Mouse (Mus musculus) lung, adult 2 months (tissue): ENCODE results near the gene Ncoa3. TPM values are rescaled to one million over a fixed set of nuclear protein-coding genes. Genes with fewer than 3 reads are reported as not detected.

Experiments
- DNase-seq: peaks from one replicate; pipeline ENCODE4 v3.0.0; 2022
- H3K4me1 ChIP-seq: fragments of 200-500 bp; 2 replicates; pipeline ENCODE4 v1.6.1; 2011; ENCODE audit warnings: low read length; ENCODE audit not compliant: control insufficient read depth, insufficient read depth
- H3K4me3 ChIP-seq: fragments of 200-500 bp; replicated peaks from 2 replicates; pipeline ENCODE3; 2011; ENCODE audit warnings: low read depth, mild to moderate bottlenecking, control low read depth, low read length; ENCODE audit errors: extremely low read depth
- CTCF ChIP-seq: fragments of 200-500 bp; IDR thresholded peaks from 2 replicates; pipeline ENCODE4 v1.5.1; 2011; ENCODE audit warnings: mild to moderate bottlenecking, low read length, control low read depth; ENCODE audit not compliant: insufficient read depth
- POLR2A ChIP-seq: fragments of 200-500 bp; IDR thresholded peaks from 2 replicates; pipeline ENCODE4 v1.6.1; 2011; ENCODE audit warnings: low read depth, mild to moderate bottlenecking, control low read depth, low read length, borderline replicate concordance; ENCODE audit errors: extremely low read depth
- WGBS: fragments of 180-500 bp; shearing (Covaris S2); methylation state at CpG from one replicate; pipeline ENCODE4 v1.1.7; 2018; 5-methylcytosine and 5-hydroxymethylcytosine counted together
- polyA plus RNA-seq: library from polyadenylated mRNA; depleted of rRNA; stranded (reverse); fragments of >200 nt; gene quantifications from 2 replicates; pipeline ENCODE4 v1.2.3, GENCODE M21; 2012

The Ncoa3 gene
- polyA plus RNA-seq, 1 experiment: 35.3 TPM

DNA sequence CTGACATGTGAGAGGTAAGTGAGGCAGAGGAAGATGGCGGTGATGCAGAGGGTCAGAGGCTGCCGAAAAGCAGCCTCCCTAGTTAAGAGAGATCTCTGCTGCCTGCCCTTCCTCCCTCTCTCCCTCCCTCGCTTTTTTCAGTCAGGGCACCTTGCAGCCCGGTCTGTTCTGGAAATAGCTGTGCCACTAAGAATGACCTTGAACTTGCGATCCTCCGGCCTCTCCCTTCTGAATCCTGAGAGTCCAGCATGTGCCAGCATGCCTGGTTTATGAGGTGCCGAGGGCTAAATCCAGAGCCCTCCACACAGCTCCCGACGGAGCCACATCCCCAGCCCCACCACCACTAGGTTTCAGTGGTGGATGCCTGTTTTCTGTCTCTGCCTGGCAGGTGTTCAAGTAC is 113.5 kb downstream of the Ncoa3 start:
- 65% methylated on average over 9 of the region's 9 CpGs for WGBS
- Histone ChIP-seq H3K4me3 (no peak overlapping the region), H3K4me1 (no peaks in the 10 kb centered on the region)
- TF ChIP-seq CTCF (no peak), POLR2A (no peak)
- no peak for DNase-seq

DNA sequence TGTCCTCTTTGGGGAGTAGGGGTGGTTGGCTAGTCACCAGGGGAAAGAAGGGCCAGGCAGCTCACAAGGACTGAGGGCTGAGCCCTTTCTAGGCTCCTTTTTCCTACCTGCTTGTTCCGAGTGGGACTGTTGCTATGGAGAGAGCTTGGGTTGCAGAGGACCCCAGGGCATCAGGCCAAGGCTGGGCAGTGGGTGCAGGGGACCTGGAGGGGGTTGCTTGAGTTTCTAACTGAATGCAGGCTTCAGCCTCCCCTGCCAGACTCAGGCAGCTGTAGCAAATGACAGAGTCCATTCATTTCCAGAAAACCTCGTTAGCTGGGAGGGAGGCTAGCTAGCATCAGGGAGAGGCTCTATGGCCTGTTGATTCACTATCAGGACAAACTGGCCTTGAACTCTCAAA is 114.2 kb downstream of the Ncoa3 start:
- WGBS: 92% methylated on average over 2 of the region's 2 CpGs
- Histone ChIP-seq H3K4me3 (no peak overlapping the region), H3K4me1 (no peaks in the 10 kb centered on the region)
- TF ChIP-seq POLR2A (no peak), CTCF (no peak)
- DNase-seq: no peak

DNA sequence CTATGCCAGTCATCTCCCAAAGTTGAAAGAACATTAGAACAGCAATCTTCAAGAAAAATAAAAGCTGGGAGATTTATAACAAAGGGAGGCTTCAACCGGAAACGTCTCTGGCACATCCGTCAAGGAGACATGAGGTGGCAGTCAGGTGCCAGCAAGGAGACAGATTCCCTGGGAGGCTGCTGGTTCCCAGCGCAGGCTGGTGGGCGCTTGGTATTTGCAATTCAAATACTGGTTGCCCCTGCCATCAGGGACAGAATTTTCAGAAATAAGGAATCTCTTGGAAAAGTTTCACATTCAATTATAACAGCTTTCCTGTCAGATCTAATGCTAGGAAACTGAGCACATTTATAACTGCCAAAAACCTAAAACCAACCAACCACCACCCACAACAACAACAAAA is 115.5 kb downstream of the Ncoa3 start:
- Histone ChIP-seq H3K4me3 (no peak overlapping the region), H3K4me1 (peaks cover 2% of the 10 kb centered on the region; the same call in 1 of the 2 replicates)
- DNase-seq: no peak
- TF ChIP-seq POLR2A (no peak), CTCF (no peak)
- WGBS: 79% methylated on average over 5 of the region's 5 CpGs

DNA sequence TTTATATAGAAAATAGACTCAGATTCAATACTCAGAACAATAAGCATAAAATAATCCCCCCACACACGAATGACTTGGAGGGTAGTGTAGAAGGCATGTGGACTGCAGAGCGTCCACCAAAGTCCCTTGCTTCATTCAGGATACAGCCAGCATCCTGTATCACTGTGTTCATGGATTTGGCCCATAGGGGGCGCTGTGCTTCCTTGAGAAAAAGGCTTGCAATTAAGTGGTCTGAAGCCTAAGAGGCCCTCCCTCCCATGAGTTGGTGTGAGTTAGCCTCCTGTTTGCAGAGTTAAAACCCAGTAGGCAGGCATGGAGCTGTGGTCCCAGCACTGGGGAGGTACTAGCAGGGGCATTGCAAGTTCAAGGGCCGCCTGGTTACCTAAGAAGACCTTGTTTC is 115.9 kb downstream of the Ncoa3 start:
- H3K4me3 ChIP-seq: no peak overlapping the region
- peaks cover 2% of the 10 kb centered on the region; the same call in 1 of the 2 replicates for H3K4me1 ChIP-seq
- TF ChIP-seq CTCF (peak; percentile 56), POLR2A (no peak)
- WGBS: 23% methylated on average over 4 of the region's 4 CpGs
- DNase-seq: peak; percentile 78

DNA sequence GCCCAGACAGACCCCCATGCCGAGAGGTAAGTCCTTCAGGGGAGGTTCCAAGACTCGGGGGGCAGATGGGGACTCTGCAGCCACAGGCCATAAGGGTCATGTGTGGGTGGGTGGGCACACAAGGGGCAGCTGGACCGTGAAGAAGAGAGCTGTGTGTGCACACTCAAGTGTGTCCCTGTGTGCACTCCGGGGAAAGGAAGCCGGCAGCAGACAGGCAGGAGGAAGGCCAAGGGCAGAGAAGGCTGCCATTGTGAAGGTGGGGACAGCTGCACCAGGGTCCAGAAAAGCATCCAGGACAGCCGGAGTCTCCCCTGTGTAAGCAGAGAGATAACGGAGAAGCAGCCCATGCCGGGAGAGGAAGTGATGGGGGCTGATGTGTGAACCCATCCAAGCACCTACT is 118.3 kb downstream of the Ncoa3 start:
- no peak overlapping the region for H3K4me3 ChIP-seq
- peaks cover 2% of the 10 kb centered on the region; the same call in 1 of the 2 replicates for H3K4me1 ChIP-seq
- DNase-seq: no peak
- TF ChIP-seq CTCF (no peak), POLR2A (no peak)
- 80% methylated on average over 8 of the region's 8 CpGs for WGBS

DNA sequence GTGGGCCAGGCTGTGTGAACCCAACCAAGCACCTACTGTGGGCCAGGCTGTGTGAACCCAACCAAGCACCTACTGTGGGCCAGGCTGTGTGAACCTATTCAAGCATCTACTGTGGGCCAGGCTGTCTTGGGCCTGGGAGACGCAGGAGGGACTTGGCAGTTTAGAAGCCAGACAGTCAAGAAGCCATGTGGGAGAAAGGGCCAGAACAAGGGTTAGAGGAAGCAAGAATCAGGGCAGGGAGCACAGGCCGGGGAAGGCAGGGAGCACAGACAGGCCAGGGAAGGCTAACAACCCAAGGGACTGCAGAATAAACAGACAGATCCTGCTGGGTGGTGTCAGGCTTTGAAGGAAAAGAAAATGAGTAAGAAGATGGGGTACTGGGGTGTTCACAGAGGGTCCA is 118.8 kb downstream of the Ncoa3 start:
- TF ChIP-seq CTCF (no peak), POLR2A (no peak)
- WGBS: 60% methylated on average over 2 of the region's 2 CpGs
- DNase-seq: no peak
- Histone ChIP-seq H3K4me3 (no peak overlapping the region), H3K4me1 (peaks cover 2% of the 10 kb centered on the region; the same call in 1 of the 2 replicates)

DNA sequence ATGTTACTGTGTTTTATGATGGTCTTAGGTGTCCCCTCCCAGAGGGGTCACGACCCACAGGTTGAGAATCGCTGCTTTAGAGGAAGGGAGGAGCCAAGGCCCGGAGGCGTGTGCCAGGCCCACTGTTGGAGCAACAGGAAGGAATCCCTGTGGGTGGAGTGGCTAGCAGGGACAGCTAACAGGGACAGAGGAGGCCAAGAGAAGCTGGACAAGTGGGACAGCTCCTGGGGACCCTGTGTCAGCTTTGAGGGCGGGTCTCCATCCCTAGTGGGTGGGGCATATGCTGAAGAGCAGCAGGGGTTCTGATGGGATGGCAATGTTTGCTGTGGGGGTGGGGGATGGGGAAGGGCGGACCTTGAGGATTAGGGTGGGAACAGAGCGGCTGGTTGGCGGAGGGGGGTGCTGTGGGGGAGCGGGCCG is 119.4 kb downstream of the Ncoa3 start:
- WGBS: 58% methylated on average over 10 of the region's 10 CpGs
- Histone ChIP-seq H3K4me1 (peaks cover 4% of the 10 kb centered on the region; the same call in 1 of the 2 replicates), H3K4me3 (no peak overlapping the region)
- TF ChIP-seq POLR2A (no peak), CTCF (no peak)
- no peak for DNase-seq

DNA sequence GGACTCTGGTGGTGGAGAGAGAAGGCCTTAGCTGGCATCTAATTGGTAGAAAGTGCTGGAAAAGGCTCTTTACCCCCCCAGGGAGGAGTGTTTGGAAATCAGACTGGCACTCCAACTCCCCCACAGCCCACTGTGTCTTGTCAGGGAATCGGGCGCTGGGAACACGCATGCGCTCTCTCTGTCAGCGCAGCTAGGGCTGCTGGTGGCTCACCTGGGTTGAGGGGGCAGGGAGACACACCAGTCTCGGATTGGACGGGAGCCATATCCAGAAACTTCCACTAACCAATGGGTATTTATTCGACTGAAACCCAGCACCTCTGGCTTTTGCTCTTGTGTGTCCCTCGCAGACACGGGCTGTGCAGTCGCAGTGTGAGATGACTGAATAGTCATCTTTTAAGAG is 120.5 kb downstream of the Ncoa3 start:
- Histone ChIP-seq H3K4me1 (peaks cover 6% of the 10 kb centered on the region; the same call in 1 of the 2 replicates), H3K4me3 (no peak overlapping the region)
- DNase-seq: no peak
- WGBS: 95% methylated on average over 11 of the region's 11 CpGs
- TF ChIP-seq POLR2A (no peak), CTCF (no peak)

DNA sequence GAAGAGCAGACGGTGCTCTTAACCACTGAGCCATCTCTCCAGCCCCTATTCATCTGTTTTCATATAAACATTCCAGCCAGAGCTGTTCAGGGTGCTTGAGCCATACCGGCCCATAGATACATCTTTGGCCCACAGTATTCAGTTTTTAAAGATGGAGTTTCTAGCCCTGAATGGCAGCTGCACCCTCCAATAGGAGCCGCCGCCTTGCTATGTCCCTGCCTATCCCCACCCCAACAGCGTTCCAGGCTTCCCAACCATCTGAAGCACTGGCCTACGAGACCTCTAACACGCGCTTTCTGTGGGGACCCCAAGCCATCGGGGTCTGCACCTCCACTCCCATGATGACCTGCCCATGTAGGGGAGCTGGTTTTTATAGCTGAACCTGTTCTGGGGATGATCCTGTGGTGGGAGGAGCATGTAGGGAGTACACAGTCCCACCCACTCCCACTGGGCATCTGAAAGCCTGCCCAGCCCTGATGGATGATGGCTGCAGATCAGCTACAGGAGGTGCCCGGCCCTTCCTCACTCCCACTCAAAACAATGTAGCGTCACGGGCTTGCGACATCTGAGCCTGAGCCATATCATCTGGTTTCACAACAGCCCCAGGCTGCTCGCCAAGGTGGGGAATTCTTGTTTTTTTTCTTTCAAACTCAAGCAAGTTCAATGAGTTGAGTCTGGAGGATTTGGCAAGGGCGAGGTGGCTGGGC is 123.3 kb downstream of the Ncoa3 start:
- H3K4me3 ChIP-seq: no peak overlapping the region
- 68% methylated on average over 15 of the region's 15 CpGs for WGBS
- TF ChIP-seq POLR2A: no peak
- no peak for TF ChIP-seq CTCF
- DNase-seq: peak; percentile 86
- peaks cover 6% of the 10 kb centered on the region; the same call in 1 of the 2 replicates for H3K4me1 ChIP-seq

DNA sequence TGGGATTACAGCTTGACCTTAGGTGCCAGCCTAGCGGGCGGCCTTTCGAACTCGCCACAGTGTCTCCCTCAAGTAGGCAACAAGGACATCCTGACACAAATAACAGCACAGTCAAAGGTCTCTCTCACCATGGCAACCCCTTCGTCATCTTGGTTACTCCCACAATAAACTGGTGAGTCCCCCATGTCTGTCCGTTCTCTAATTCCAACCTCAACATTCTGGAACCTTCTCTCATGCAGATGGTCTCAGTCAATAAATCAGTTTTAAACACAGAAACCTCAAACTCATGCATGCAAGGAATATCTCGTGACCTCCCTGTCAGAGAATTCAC is 123.8 kb downstream of the Ncoa3 start:
- H3K4me3 ChIP-seq: no peak overlapping the region
- DNase-seq: no peak
- WGBS: 54% methylated on average over 7 of the region's 7 CpGs
- TF ChIP-seq POLR2A: no peak
- TF ChIP-seq CTCF: no peak
- H3K4me1 ChIP-seq: peaks cover 6% of the 10 kb centered on the region; the same call in 1 of the 2 replicates
